Mouse (Mus musculus): ENCODE data around the gene Anxa6.

Anxa6 gene

GRCm38 (mm10) chr11:55072467-55072866 lies 39.2 kb upstream of the Anxa6 start:
- Histone ChIP-seq H3K27me3 (ENCODE audit: insufficient read depth, low read length) (peaks cover 14% of the 10 kb centered on the region), H3K36me3 (ENCODE audit: insufficient read depth, low read length) (no peaks in the 10 kb centered on the region), H3K9me3 (ENCODE audit: low read length) (no peaks in the 10 kb centered on the region), H3K4me3 (replicated peaks; ENCODE audit: low read length) (no peak overlapping the region), H3K4me1 (replicated peaks; ENCODE audit: low read depth, low read length) (peaks cover 19% of the 10 kb centered on the region)
- TF ChIP-seq NANOG (IDR thresholded peaks at IDR 0.05; ENCODE audit: borderline replicate concordance, low read length) (no peak), POU5F1 (IDR thresholded peaks at IDR 0.05; ENCODE audit: borderline replicate concordance, low read length) (no peak), CTCF (conservative IDR thresholded peaks at IDR 0.05; ENCODE audit: low read length) (no peak)

GRCm38 (mm10) chr11:55071344-55071743 lies 38.1 kb upstream of the Anxa6 start:
- Histone ChIP-seq H3K4me1 (replicated peaks; ENCODE audit: low read depth, low read length) (peaks cover 13% of the 10 kb centered on the region), H3K36me3 (ENCODE audit: insufficient read depth, low read length) (no peaks in the 10 kb centered on the region), H3K27me3 (ENCODE audit: insufficient read depth, low read length) (peaks cover 4% of the 10 kb centered on the region), H3K4me3 (replicated peaks; ENCODE audit: low read length) (no peak overlapping the region), H3K9me3 (ENCODE audit: low read length) (no peaks in the 10 kb centered on the region)
- no peak for TF ChIP-seq POU5F1 (IDR thresholded peaks at IDR 0.05; ENCODE audit: borderline replicate concordance, low read length)
- no peak for TF ChIP-seq CTCF (conservative IDR thresholded peaks at IDR 0.05; ENCODE audit: low read length)
- TF ChIP-seq NANOG (IDR thresholded peaks at IDR 0.05; ENCODE audit: borderline replicate concordance, low read length), result no peak

- Histone ChIP-seq H3K4me1 (replicated peaks; ENCODE audit: low read depth, low read length) (peaks cover 13% of the 10 kb centered on the region), H3K27me3 (ENCODE audit: insufficient read depth, low read length) (no peaks in the 10 kb centered on the region), H3K4me3 (replicated peaks; ENCODE audit: low read length) (no peak overlapping the region), H3K9me3 (ENCODE audit: low read length) (no peaks in the 10 kb centered on the region), H3K36me3 (ENCODE audit: insufficient read depth, low read length) (no peaks in the 10 kb centered on the region)
- TF ChIP-seq POU5F1 (IDR thresholded peaks at IDR 0.05; ENCODE audit: borderline replicate concordance, low read length), result no peak
Measured at GRCm38 (mm10) chr11:55069023-55069422, 35.8 kb upstream of the Anxa6 start.

- Histone ChIP-seq H3K4me3 (replicated peaks; ENCODE audit: low read length) (no peak overlapping the region), H3K9me3 (ENCODE audit: low read length) (peaks cover 12% of the 10 kb centered on the region), H3K27me3 (ENCODE audit: insufficient read depth, low read length) (no peaks in the 10 kb centered on the region), H3K36me3 (ENCODE audit: insufficient read depth, low read length) (no peaks in the 10 kb centered on the region), H3K4me1 (replicated peaks; ENCODE audit: low read depth, low read length) (peaks cover 7% of the 10 kb centered on the region)
- TF ChIP-seq CTCF (conservative IDR thresholded peaks at IDR 0.05; ENCODE audit: low read length) (no peak), POU5F1 (IDR thresholded peaks at IDR 0.05; ENCODE audit: borderline replicate concordance, low read length) (no peak), NANOG (IDR thresholded peaks at IDR 0.05; ENCODE audit: borderline replicate concordance, low read length) (no peak)
Measured at GRCm38 (mm10) chr11:55066921-55067320, 33.7 kb upstream of the Anxa6 start.

GRCm38 (mm10) chr11:55062856-55063255 lies 29.6 kb upstream of the Anxa6 start:
- Histone ChIP-seq H3K4me3 (replicated peaks; ENCODE audit: low read length) (no peak overlapping the region), H3K27me3 (ENCODE audit: insufficient read depth, low read length) (no peaks in the 10 kb centered on the region), H3K9me3 (ENCODE audit: low read length) (peaks cover 12% of the 10 kb centered on the region)

GRCm38 (mm10) chr11:55060802-55061201 lies 27.6 kb upstream of the Anxa6 start:
- H3K9me3 ChIP-seq (ENCODE audit: low read length), result peaks cover 12% of the 10 kb centered on the region
- H3K4me3 ChIP-seq (replicated peaks; ENCODE audit: low read length), result no peak overlapping the region
- H3K36me3 ChIP-seq (ENCODE audit: insufficient read depth, low read length), result no peaks in the 10 kb centered on the region
- no peak for TF ChIP-seq CTCF (conservative IDR thresholded peaks at IDR 0.05; ENCODE audit: low read length)
- no peak for TF ChIP-seq NANOG (IDR thresholded peaks at IDR 0.05; ENCODE audit: borderline replicate concordance, low read length)
- TF ChIP-seq POU5F1 (IDR thresholded peaks at IDR 0.05; ENCODE audit: borderline replicate concordance, low read length), result no peak
- no peaks in the 10 kb centered on the region for H3K4me1 ChIP-seq (replicated peaks; ENCODE audit: low read depth, low read length)
- no peaks in the 10 kb centered on the region for H3K27me3 ChIP-seq (ENCODE audit: insufficient read depth, low read length)

More at GRCm38 (mm10) chr11:55062856-55063255, 29.6 kb upstream of the Anxa6 start:
- H3K36me3 ChIP-seq (ENCODE audit: insufficient read depth, low read length), result no peaks in the 10 kb centered on the region
- TF ChIP-seq CTCF (conservative IDR thresholded peaks at IDR 0.05; ENCODE audit: low read length) (no peak), NANOG (IDR thresholded peaks at IDR 0.05; ENCODE audit: borderline replicate concordance, low read length) (no peak), POU5F1 (IDR thresholded peaks at IDR 0.05; ENCODE audit: borderline replicate concordance, low read length) (no peak)
- H3K4me1 ChIP-seq (replicated peaks; ENCODE audit: low read depth, low read length), result no peaks in the 10 kb centered on the region

- peaks cover 6% of the 10 kb centered on the region; the same call in 1 of the 2 replicates for H3K27me3 ChIP-seq (ENCODE audit: insufficient read depth, low read length)
- H3K4me1 ChIP-seq (replicated peaks; ENCODE audit: low read depth, low read length), result no peaks in the 10 kb centered on the region
- H3K4me3 ChIP-seq (replicated peaks; ENCODE audit: low read length), result no peak overlapping the region
- no peaks in the 10 kb centered on the region for H3K36me3 ChIP-seq (ENCODE audit: insufficient read depth, low read length)
- H3K9me3 ChIP-seq (ENCODE audit: low read length), result peaks cover 5% of the 10 kb centered on the region
- TF ChIP-seq CTCF (conservative IDR thresholded peaks at IDR 0.05; ENCODE audit: low read length), result peak; percentile 66
- TF ChIP-seq POU5F1 (IDR thresholded peaks at IDR 0.05; ENCODE audit: borderline replicate concordance, low read length), result no peak
Measured at GRCm38 (mm10) chr11:55057511-55057910, 24.3 kb upstream of the Anxa6 start.

- TF ChIP-seq POU5F1 (IDR thresholded peaks at IDR 0.05; ENCODE audit: borderline replicate concordance, low read length), result no peak
- TF ChIP-seq CTCF (conservative IDR thresholded peaks at IDR 0.05; ENCODE audit: low read length), result no peak
- no peak for TF ChIP-seq NANOG (IDR thresholded peaks at IDR 0.05; ENCODE audit: borderline replicate concordance, low read length)
- H3K9me3 ChIP-seq (ENCODE audit: low read length), result peaks cover 9% of the 10 kb centered on the region; the same call in 1 of the 2 replicates
- H3K4me3 ChIP-seq (replicated peaks; ENCODE audit: low read length), result no peak overlapping the region
- peaks cover 6% of the 10 kb centered on the region; the same call in 1 of the 2 replicates for H3K27me3 ChIP-seq (ENCODE audit: insufficient read depth, low read length)
- peaks cover 7% of the 10 kb centered on the region; the same call in 1 of the 2 replicates for H3K4me1 ChIP-seq (replicated peaks; ENCODE audit: low read depth, low read length)
- H3K36me3 ChIP-seq (ENCODE audit: insufficient read depth, low read length), result no peaks in the 10 kb centered on the region
Measured at GRCm38 (mm10) chr11:55050837-55051510, 17.7 kb upstream of the Anxa6 start.

- Histone ChIP-seq H3K4me3 (replicated peaks; ENCODE audit: low read length) (no peak overlapping the region), H3K27me3 (ENCODE audit: insufficient read depth, low read length) (no peaks in the 10 kb centered on the region), H3K36me3 (ENCODE audit: insufficient read depth, low read length) (no peaks in the 10 kb centered on the region), H3K4me1 (replicated peaks; ENCODE audit: low read depth, low read length) (peaks cover 7% of the 10 kb centered on the region; the same call in 1 of the 2 replicates), H3K9me3 (ENCODE audit: low read length) (peaks cover 9% of the 10 kb centered on the region; the same call in 1 of the 2 replicates)
- no peak for TF ChIP-seq POU5F1 (IDR thresholded peaks at IDR 0.05; ENCODE audit: borderline replicate concordance, low read length)
- TF ChIP-seq NANOG (IDR thresholded peaks at IDR 0.05; ENCODE audit: borderline replicate concordance, low read length), result no peak
- TF ChIP-seq CTCF (conservative IDR thresholded peaks at IDR 0.05; ENCODE audit: low read length), result no peak
Measured at GRCm38 (mm10) chr11:55046600-55046999, 13.4 kb upstream of the Anxa6 start.
